Mouse (Mus musculus) neural tube, embryonic 11.5 days (tissue): ENCODE measurements around the gene Npc2. TPM values are rescaled to one million over a fixed set of nuclear protein-coding genes. Genes with fewer than 3 reads are reported as not detected.

Source experiments
- polyA plus RNA-seq: library from polyadenylated mRNA; unstranded; fragments of >200 nt; fragmentation: Nextera tagmentation; extraction: Ambion mirVana; gene quantifications from 2 replicates; pipeline ENCODE4 v1.2.1, GENCODE M21; 2014

Gene Npc2
- polyA plus RNA-seq, 1 experiment from 2014 or later = 85.3 TPM

Other genes with a start within 250 kb of the Npc2 start
- gene Vsx2, start 203.4 kb downstream of the Npc2 start, polyA plus RNA-seq = 7.3 and 7.4 TPM in 2 replicates
- 6.8 and 9.5 TPM in 2 replicates for gene Abcd4, start 155.7 kb downstream of the Npc2 start, polyA plus RNA-seq
- not detected in 2 replicates for gene Vrtn, start 132.1 kb downstream of the Npc2 start, polyA plus RNA-seq
- 0.49 and 1.1 TPM in 2 replicates for gene Syndig1l, start 74.3 kb downstream of the Npc2 start, polyA plus RNA-seq
- gene Isca2, start 99 bp upstream of the Npc2 start, polyA plus RNA-seq = 146 and 156 TPM in 2 replicates
- 0.17 and 0.20 TPM in 2 replicates for gene Ltbp2, start 103.4 kb upstream of the Npc2 start, polyA plus RNA-seq
- 152 and 154 TPM in 2 replicates for gene Fcf1, start 197.7 kb upstream of the Npc2 start, polyA plus RNA-seq
- gene Arel1, start 197.7 kb upstream of the Npc2 start, polyA plus RNA-seq = 25.3 and 26.8 TPM in 2 replicates
- gene Ylpm1, start 223.2 kb upstream of the Npc2 start, polyA plus RNA-seq = 44.8 and 46.1 TPM in 2 replicates